Mouse (Mus musculus) layer of hippocampus, adult 9-11 months (tissue): Measurements from ENCODE around the gene Dcp1b.

Source experiments
- DNase-seq: peaks from one replicate; pipeline ENCODE4 v3.0.0; 2022

Dcp1b gene

GRCm38 (mm10) chr6:119235441-119235840 lies 60.4 kb downstream of the Dcp1b start:
- no peak for DNase-seq

- DNase-seq, result no peak
Observed at GRCm38 (mm10) chr6:119236241-119236640, 61.2 kb downstream of the Dcp1b start, which contains the start of gene Cacna2d4. Gene Cacna2d4 (plus strand): TSS chr6:119236526.

- DNase-seq, result peak; percentile 74
Observed at GRCm38 (mm10) chr6:119237427-119237989, 62.5 kb downstream of the Dcp1b start.

GRCm38 (mm10) chr6:119239341-119240005 lies 64.4 kb downstream of the Dcp1b start:
- DNase-seq, result no peak

- no peak for DNase-seq
Observed at GRCm38 (mm10) chr6:119240256-119240655, 65.2 kb downstream of the Dcp1b start.

GRCm38 (mm10) chr6:119240871-119241705 lies 66.0 kb downstream of the Dcp1b start:
- DNase-seq, result peak; percentile 69

- no peak for DNase-seq
Observed at GRCm38 (mm10) chr6:119246082-119246481, 71.0 kb downstream of the Dcp1b start.

GRCm38 (mm10) chr6:119248578-119248977 lies 73.5 kb downstream of the Dcp1b start:
- DNase-seq, result no peak

- no peak for DNase-seq
Observed at GRCm38 (mm10) chr6:119249726-119250125, 74.7 kb downstream of the Dcp1b start.

- DNase-seq, result no peak
Observed at GRCm38 (mm10) chr6:119251704-119252103, 76.7 kb downstream of the Dcp1b start.
